Mouse (Mus musculus) adrenal gland, postnatal 10 days (tissue): ENCODE data around the gene Ncam1. TPM values are rescaled to one million over a fixed set of nuclear protein-coding genes. Genes with fewer than 3 reads are reported as not detected.

ENCODE experiments used
- DNase-seq: peaks from one replicate; pipeline ENCODE4 v3.0.0; 2021; ENCODE audit warnings: mixed read lengths
- total RNA-seq, 2 experiments: library from RNA; stranded (reverse); gene quantifications; 2 replicates each; pipeline ENCODE4 v1.2.3; 2021

The Ncam1 gene
- total RNA-seq, 2 experiments from 2014 or later: 41.7 to 61.2 TPM

DNA sequence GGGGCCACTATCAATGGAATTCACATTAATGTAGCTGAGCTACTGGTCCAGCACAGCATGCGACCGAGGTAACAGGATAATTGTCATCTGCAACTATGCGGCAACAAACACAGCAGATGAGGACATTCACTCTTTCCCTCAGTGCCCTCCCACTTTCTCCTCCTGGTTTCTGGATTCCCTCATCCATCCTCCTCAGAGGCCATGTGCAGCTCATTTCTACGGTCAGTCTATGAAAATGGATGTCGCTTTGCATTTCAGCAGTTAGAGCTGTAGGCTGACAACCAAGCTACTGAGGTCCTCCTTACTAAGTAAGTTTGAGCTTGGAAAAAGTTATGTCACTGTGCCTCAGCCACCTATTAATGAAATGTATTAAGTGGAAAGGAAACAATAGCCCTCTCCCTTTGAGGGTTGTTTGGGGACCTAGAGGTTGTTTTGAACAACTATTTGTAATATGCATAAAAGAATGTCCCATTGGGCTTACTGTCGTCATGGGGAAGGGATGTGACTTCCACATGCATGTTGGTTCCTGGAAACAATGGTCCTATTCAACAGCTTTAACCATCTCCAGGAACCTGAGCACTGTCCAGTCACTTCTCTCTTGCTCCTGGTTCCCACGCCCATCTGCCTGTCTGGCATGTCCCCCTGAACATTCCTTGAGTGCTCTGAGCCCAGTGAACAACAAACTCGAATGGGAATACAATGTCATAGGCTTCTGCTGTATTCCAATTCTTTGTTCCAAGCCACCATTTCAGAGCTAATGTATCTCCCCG, 122.8 kb downstream of the Ncam1 start:
- no peak for DNase-seq

DNA sequence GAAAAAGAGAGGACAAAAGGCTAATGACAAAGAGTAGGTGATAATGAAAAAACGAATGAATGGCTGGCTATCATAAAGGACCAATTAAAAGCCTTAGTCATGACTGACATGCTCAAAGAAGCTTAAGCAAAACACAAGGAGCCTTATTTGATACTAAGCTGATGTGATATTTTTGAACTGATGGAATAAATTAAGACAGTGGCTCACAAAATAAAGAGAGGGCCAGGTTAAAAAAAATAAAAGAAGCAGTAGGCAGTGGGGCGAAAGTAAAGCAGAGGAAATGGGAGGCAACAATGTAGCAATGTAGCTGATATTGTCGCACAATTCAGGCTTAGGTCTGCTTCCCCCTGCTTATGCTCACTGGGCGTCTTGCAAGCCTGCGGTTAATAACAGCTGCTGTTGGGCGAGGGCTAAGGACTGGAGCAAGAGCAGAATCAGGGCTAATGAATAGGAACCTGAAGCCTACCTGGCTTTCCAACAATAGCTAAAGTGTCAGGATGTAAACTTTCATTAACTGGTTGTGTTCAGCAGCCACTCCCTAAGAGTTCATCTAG, 126.0 kb downstream of the Ncam1 start:
- no peak for DNase-seq

GRCm38 (mm10) chr9:49667066-49667465, 131.7 kb downstream of the Ncam1 start:
- DNase-seq: no peak

- DNase-seq: no peak
Measured at GRCm38 (mm10) chr9:49665361-49665760, 133.4 kb downstream of the Ncam1 start.

DNA sequence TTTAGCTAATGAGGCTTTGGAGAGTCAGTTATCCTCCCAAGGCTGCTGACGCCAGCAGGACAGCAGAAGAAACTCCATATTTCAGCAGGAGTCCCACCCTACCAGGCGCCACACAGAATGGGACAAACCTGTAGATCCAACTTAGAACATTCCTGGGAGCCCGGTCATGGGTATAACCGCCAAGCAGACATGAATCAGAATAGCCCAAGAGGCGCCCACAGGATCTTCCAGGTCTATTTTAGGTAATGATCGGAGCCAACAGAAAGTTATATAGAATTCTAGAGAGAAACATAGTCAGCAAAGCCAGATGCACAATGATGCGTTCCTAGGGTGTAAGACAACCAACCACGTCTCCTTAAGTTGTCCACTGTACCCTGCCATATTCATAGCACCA, 134.8 kb downstream of the Ncam1 start:
- DNase-seq: no peak

GRCm38 (mm10) chr9:49662958-49663926, 135.5 kb downstream of the Ncam1 start:
- DNase-seq: peak; percentile 46

GRCm38 (mm10) chr9:49661480-49661879, 137.2 kb downstream of the Ncam1 start:
- DNase-seq: no peak

- DNase-seq: peak; percentile 6
Measured at GRCm38 (mm10) chr9:49658381-49658856, 140.3 kb downstream of the Ncam1 start.

DNA sequence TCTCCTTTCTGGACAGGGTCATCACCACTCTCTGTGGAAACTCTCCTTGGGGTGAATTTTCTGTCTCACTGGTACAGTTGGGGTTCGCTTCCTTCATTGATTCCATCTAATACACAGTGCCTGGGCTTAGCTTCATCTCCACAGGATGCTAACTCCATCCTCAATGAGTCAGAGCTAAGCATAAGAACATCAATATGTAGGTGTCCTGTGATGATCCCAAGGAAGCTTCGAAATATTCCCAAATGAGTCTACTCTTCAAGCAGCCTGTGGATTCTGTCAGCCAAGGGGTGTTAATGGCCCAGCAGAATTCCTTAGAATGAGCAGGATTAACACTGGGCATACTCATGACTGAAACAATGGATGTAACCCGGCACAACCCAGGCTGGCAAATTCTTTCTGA, 144.3 kb downstream of the Ncam1 start:
- no peak for DNase-seq

- DNase-seq: no peak
Measured at GRCm38 (mm10) chr9:49653478-49654245, 145.1 kb downstream of the Ncam1 start.

DNA sequence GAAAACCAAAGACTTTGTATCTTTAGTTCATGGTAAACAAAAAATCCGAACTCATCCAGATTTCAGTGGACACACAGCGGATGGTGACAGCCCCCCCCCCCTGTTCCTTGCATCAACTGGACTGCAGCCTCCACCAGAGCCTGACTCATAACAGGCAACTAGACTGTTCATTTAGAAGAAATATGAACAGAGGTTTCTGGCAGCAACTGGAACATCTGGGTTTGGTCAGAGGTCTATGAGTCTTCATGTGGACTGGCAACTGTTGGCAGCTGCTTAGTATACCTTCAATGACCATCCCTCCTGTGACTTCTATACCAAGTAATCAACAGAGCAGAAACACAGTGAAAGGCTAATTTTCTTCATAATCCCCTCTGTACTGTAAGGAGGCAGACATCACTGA, 154.4 kb downstream of the Ncam1 start:
- no peak for DNase-seq

DNA sequence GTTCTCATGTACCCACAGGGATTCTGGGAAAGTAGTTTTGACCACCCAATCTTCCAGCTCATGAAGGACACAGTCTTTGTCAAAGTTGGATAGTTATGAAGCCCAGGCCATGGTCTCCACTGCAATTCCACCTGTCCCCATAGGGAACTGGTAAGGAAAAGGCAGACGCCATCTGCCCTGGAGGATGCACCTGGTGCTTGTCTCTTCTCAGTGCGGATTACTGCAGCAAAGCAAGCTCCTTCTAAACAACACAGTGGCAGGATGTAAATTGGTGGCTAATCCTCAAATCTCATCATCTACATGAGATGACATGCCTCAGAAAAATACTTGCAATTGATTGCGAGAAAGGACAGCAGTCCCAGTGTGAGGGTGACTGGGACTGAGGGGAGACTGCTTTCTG, 158.0 kb downstream of the Ncam1 start:
- DNase-seq: no peak

DNA sequence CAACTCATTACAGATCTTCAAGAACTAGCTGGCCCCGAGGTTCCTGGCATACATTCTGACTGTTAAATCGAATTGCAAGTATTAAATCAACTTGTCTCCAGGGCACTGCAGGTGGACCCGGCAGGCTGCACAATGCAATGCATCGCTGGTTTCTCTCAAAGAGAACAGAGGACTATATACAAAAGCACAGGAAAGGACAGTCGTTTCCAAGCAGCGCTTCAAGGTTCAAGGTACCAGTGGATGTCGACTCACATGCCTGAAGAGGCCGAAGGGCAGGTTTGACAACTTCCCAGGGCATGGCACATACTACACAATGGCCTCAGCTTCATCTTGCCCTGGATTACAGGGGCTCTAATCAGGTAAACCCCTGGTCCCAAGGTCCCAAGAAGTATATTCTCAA, 158.6 kb downstream of the Ncam1 start:
- DNase-seq: no peak

GRCm38 (mm10) chr9:49637955-49638354, 160.8 kb downstream of the Ncam1 start:
- DNase-seq: no peak

DNA sequence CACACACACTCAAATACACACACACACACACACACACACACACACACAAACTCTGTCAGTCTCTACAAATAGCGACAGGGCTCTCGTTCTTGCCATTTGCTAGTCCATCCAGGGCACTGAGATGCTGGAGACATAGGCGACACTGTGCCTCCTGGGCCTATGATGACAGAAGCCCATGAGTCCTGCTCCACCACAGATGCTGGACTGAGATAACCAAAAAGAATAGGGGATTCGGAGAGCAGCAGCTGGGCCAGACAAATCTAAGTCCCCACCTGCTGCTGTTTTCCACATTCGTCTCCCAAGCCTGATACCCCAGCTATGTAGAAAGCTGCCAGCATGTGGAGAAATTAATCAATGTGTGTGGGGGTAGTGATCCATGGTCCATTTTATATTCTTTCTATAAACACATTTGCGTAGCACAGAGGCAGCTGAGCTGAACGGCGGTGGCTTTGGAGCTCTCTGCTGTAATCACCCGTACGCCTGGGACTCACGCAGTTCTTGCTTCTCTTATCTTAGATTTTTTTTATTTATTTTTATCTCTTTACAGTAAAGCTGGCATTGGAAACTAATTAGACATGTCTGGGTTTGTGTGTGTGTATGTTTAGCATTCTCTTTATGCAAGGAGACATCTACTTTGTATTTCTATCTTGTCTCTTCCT, 162.9 kb downstream of the Ncam1 start:
- no peak for DNase-seq

DNA sequence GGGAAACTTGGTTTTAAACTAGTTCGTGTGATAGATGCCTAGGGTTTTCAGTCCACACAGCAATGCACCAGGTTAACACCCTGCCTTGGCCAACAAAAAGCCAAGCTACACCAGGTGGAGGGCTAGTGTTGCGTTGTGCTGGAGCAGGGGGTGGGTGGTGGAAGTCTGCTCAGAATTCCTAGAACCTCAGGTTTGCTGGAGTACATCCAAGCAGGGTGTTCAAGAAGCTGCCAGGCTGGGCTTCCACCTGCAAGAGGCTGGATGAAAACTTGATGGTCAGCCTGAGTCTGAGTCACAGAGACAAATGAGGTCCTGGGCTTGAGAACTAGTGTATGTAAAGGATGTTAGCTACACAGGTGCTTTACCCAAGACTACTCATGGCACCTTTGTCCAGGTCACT, 166.1 kb downstream of the Ncam1 start:
- no peak for DNase-seq

GRCm38 (mm10) chr9:49630336-49630735, 168.4 kb downstream of the Ncam1 start:
- no peak for DNase-seq

DNA sequence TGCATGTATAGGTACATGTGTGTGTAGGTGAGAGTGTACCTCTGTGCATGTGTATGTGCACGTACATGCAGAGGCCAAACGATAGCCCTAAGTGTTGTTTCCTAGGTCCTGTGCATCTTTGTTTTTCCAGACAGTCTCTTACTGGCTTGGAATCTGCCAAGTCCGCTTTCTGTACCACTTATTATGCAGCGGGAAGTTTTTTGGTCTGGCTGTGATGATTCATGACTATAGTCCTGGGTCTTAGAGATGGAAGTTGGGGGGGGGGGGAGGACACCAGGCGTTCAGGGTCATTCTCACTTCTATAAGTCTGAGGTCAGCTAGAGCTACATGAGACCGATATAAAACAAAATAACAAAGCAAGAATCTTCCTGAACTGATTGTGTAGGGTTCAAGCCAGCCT, 173.8 kb downstream of the Ncam1 start:
- no peak for DNase-seq

DNA sequence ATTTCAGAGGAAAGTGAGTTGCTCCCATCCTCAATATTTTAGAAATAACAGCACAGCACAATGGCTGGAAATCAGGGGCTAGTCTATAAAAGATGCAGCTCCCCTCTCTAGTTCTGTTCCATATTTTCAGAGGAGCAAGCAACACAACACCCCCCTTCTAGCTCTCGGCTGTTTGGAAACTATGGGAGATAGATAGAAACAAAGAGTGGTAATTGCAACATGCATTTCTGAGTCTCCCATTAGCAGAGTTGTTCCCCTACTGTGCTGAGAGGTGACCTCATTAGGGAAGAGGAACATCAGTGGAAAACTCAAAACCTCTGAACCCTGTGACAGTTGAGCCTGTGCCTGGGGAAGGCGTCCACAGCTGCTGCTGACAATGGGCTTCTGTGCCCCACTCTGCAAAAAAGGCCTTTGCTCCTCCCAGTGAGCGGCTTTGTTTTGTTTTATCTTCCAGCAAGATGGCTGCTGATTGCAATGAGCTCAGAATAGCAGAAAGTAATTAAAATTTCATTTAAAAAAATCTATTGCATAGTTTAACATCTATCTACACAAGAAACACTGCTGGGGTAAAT, 174.7 kb downstream of the Ncam1 start:
- DNase-seq: no peak

DNA sequence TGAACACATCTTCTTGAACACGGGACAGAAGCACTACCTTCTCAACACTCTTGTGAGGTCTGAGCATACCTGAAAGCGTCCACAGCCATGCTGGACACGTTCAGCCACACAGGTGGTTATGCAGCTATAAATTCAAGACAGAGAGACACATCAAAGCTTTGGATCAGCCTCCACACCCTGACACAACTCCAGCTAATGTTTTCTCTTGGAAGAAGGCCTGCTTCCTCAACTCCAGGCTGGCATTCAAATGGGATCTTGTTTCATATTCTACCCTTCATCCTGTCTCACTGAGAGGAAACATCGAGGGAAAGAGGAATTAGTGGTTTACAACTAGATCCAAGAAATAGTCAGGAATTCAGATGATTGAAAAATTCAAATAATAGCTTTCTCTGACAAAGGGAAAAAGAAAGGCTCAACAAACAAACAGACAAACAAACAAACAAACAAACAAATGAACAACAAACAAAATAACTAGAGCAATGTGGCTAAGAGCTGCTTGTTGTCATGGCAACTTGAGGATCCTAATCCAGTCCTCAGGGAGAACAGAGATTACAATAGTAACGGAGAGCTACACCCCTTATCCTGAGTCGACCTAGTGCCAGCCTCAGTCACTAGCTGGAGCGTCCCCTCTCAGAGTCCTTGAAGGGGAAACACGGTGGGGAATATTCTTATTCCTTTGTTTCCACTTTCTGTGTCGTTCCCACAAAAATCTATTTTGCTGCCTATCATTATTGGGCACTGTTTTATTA, 175.6 kb downstream of the Ncam1 start:
- no peak for DNase-seq
